Mouse (Mus musculus): ENCODE measurements at regions not wholly inside any gene's neighbourhood (a gene's known extent, or its start where the extent isn't known, plus 50 kb on each side); places are given as distances from the start of the nearest gene placed in this dataset.

- Histone ChIP-seq H3K4me1 (ENCODE audit: control insufficient read depth, insufficient read depth, low read length) (no peaks in the 10 kb centered on the region), H3K9ac (ENCODE audit: low read depth, poor library complexity, severe bottlenecking) (no peak overlapping the region), H3K9me3 (replicated peaks; ENCODE audit: control insufficient read depth, insufficient read depth, low read length, poor library complexity, severe bottlenecking) (no peaks in the 10 kb centered on the region), H3K4me3 (ENCODE audit: low read depth, low read length) (no peak overlapping the region), H3K36me3 (ENCODE audit: control insufficient read depth, insufficient read depth, low read length, poor library complexity, severe bottlenecking) (no peaks in the 10 kb centered on the region), H3K27ac (ENCODE audit: insufficient read depth, low read length) (no peak overlapping the region), H3K27me3 (ENCODE audit: control insufficient read depth, insufficient read depth, low read length, poor library complexity, severe bottlenecking) (no peaks in the 10 kb centered on the region)
- TF ChIP-seq POLR2A (IDR thresholded peaks at IDR 0.05; ENCODE audit: insufficient read depth, low read length) (no peak), CTCF (IDR thresholded peaks at IDR 0.05; ENCODE audit: low read depth, low read length) (no peak), EP300 (IDR thresholded peaks at IDR 0.05; ENCODE audit: insufficient read depth, low read depth, low read length) (no peak)
Observed at GRCm38 (mm10) chr1:13860469-13860868, 2232.7 kb downstream of the 4930444P10Rik start.

- no peak for TF ChIP-seq POLR2A (IDR thresholded peaks at IDR 0.05; ENCODE audit: insufficient read depth, low read length)
- peak; percentile 5 for TF ChIP-seq CTCF (IDR thresholded peaks at IDR 0.05; ENCODE audit: low read depth, low read length)
- no peak for TF ChIP-seq EP300 (IDR thresholded peaks at IDR 0.05; ENCODE audit: insufficient read depth, low read depth, low read length)
- no peaks in the 10 kb centered on the region for H3K36me3 ChIP-seq (ENCODE audit: control insufficient read depth, insufficient read depth, low read length, poor library complexity, severe bottlenecking)
- no peaks in the 10 kb centered on the region for H3K4me1 ChIP-seq (ENCODE audit: control insufficient read depth, insufficient read depth, low read length)
- H3K27ac ChIP-seq (ENCODE audit: insufficient read depth, low read length): no peak overlapping the region
- H3K9me3 ChIP-seq (replicated peaks; ENCODE audit: control insufficient read depth, insufficient read depth, low read length, poor library complexity, severe bottlenecking): no peaks in the 10 kb centered on the region
- no peak overlapping the region for H3K4me3 ChIP-seq (ENCODE audit: low read depth, low read length)
- no peaks in the 10 kb centered on the region for H3K27me3 ChIP-seq (ENCODE audit: control insufficient read depth, insufficient read depth, low read length, poor library complexity, severe bottlenecking)
- no peak overlapping the region for H3K9ac ChIP-seq (ENCODE audit: low read depth, poor library complexity, severe bottlenecking)
Observed at GRCm38 (mm10) chr1:13859723-13860122, 2233.4 kb downstream of the 4930444P10Rik start.

- H3K9me3 ChIP-seq (replicated peaks; ENCODE audit: control insufficient read depth, insufficient read depth, low read length, poor library complexity, severe bottlenecking): no peaks in the 10 kb centered on the region
- H3K4me3 ChIP-seq (ENCODE audit: low read depth, low read length): no peak overlapping the region
- no peak for TF ChIP-seq EP300 (IDR thresholded peaks at IDR 0.05; ENCODE audit: insufficient read depth, low read depth, low read length)
- TF ChIP-seq POLR2A (IDR thresholded peaks at IDR 0.05; ENCODE audit: insufficient read depth, low read length): no peak
- no peak for TF ChIP-seq CTCF (IDR thresholded peaks at IDR 0.05; ENCODE audit: low read depth, low read length)
- no peaks in the 10 kb centered on the region for H3K36me3 ChIP-seq (ENCODE audit: control insufficient read depth, insufficient read depth, low read length, poor library complexity, severe bottlenecking)
- H3K27ac ChIP-seq (ENCODE audit: insufficient read depth, low read length): no peak overlapping the region
- no peak overlapping the region for H3K9ac ChIP-seq (ENCODE audit: low read depth, poor library complexity, severe bottlenecking)
- H3K27me3 ChIP-seq (ENCODE audit: control insufficient read depth, insufficient read depth, low read length, poor library complexity, severe bottlenecking): no peaks in the 10 kb centered on the region
- no peaks in the 10 kb centered on the region for H3K4me1 ChIP-seq (ENCODE audit: control insufficient read depth, insufficient read depth, low read length)
Observed at GRCm38 (mm10) chr1:13858371-13859018, 2234.6 kb downstream of the 4930444P10Rik start.

- Histone ChIP-seq H3K4me1 (ENCODE audit: control insufficient read depth, insufficient read depth, low read length) (no peaks in the 10 kb centered on the region), H3K27me3 (ENCODE audit: control insufficient read depth, insufficient read depth, low read length, poor library complexity, severe bottlenecking) (no peaks in the 10 kb centered on the region), H3K9me3 (replicated peaks; ENCODE audit: control insufficient read depth, insufficient read depth, low read length, poor library complexity, severe bottlenecking) (no peaks in the 10 kb centered on the region), H3K9ac (ENCODE audit: low read depth, poor library complexity, severe bottlenecking) (no peak overlapping the region), H3K36me3 (ENCODE audit: control insufficient read depth, insufficient read depth, low read length, poor library complexity, severe bottlenecking) (no peaks in the 10 kb centered on the region), H3K27ac (ENCODE audit: insufficient read depth, low read length) (no peak overlapping the region), H3K4me3 (ENCODE audit: low read depth, low read length) (no peak overlapping the region)
- TF ChIP-seq CTCF (IDR thresholded peaks at IDR 0.05; ENCODE audit: low read depth, low read length) (no peak), POLR2A (IDR thresholded peaks at IDR 0.05; ENCODE audit: insufficient read depth, low read length) (no peak), EP300 (IDR thresholded peaks at IDR 0.05; ENCODE audit: insufficient read depth, low read depth, low read length) (no peak)
Observed at GRCm38 (mm10) chr1:13856998-13857397, 2236.1 kb downstream of the 4930444P10Rik start.

GRCm38 (mm10) chr1:13851144-13851543 lies 2242.0 kb downstream of the 4930444P10Rik start:
- Histone ChIP-seq H3K4me3 (ENCODE audit: low read depth, low read length) (no peak overlapping the region), H3K9ac (ENCODE audit: low read depth, poor library complexity, severe bottlenecking) (no peak overlapping the region), H3K36me3 (ENCODE audit: control insufficient read depth, insufficient read depth, low read length, poor library complexity, severe bottlenecking) (no peaks in the 10 kb centered on the region), H3K9me3 (replicated peaks; ENCODE audit: control insufficient read depth, insufficient read depth, low read length, poor library complexity, severe bottlenecking) (no peaks in the 10 kb centered on the region), H3K27me3 (ENCODE audit: control insufficient read depth, insufficient read depth, low read length, poor library complexity, severe bottlenecking) (no peaks in the 10 kb centered on the region; the same call in 1 of the 2 replicates), H3K4me1 (ENCODE audit: control insufficient read depth, insufficient read depth, low read length) (no peaks in the 10 kb centered on the region), H3K27ac (ENCODE audit: insufficient read depth, low read length) (no peak overlapping the region)
- TF ChIP-seq EP300 (IDR thresholded peaks at IDR 0.05; ENCODE audit: insufficient read depth, low read depth, low read length) (no peak), POLR2A (IDR thresholded peaks at IDR 0.05; ENCODE audit: insufficient read depth, low read length) (no peak), CTCF (IDR thresholded peaks at IDR 0.05; ENCODE audit: low read depth, low read length) (no peak)

GRCm38 (mm10) chr1:13849071-13849470 lies 2244.1 kb downstream of the 4930444P10Rik start:
- no peak overlapping the region for H3K27ac ChIP-seq (ENCODE audit: insufficient read depth, low read length)
- H3K9ac ChIP-seq (ENCODE audit: low read depth, poor library complexity, severe bottlenecking): no peak overlapping the region
- no peaks in the 10 kb centered on the region for H3K4me1 ChIP-seq (ENCODE audit: control insufficient read depth, insufficient read depth, low read length)
- H3K4me3 ChIP-seq (ENCODE audit: low read depth, low read length): no peak overlapping the region
- H3K36me3 ChIP-seq (ENCODE audit: control insufficient read depth, insufficient read depth, low read length, poor library complexity, severe bottlenecking): no peaks in the 10 kb centered on the region
- H3K27me3 ChIP-seq (ENCODE audit: control insufficient read depth, insufficient read depth, low read length, poor library complexity, severe bottlenecking): no peaks in the 10 kb centered on the region; the same call in 1 of the 2 replicates
- no peaks in the 10 kb centered on the region for H3K9me3 ChIP-seq (replicated peaks; ENCODE audit: control insufficient read depth, insufficient read depth, low read length, poor library complexity, severe bottlenecking)
- no peak for TF ChIP-seq EP300 (IDR thresholded peaks at IDR 0.05; ENCODE audit: insufficient read depth, low read depth, low read length)
- no peak for TF ChIP-seq POLR2A (IDR thresholded peaks at IDR 0.05; ENCODE audit: insufficient read depth, low read length)
- TF ChIP-seq CTCF (IDR thresholded peaks at IDR 0.05; ENCODE audit: low read depth, low read length): no peak

Measured in ES-Bruce4 (cell line).